Mouse (Mus musculus) activated CD4-positive, CD25-positive, alpha-beta regulatory T cell (primary cell): ENCODE results near the gene Iqcg. TPM values are rescaled to one million over a fixed set of nuclear protein-coding genes. Genes with fewer than 3 reads are reported as not detected.

Source experiments
- polyA plus RNA-seq, 2 experiments: library from polyadenylated mRNA; unstranded; fragments of 100-300 nt; shearing (Covaris generic); gene quantifications; one replicate each; pipeline ENCODE4 v1.2.1; 2017

The Iqcg gene
- polyA plus RNA-seq, result 1 to 10 TPM in 1 of 2 experiments, under 1 TPM in 1; 0.48 to 1.4 TPM

GRCm38 (mm10) chr16:33056095-33056785, at the start of gene Iqcg, which contains the start of gene Rpl35a:
Gene Iqcg, minus strand, starts transcription at chr16:33056218.
Gene Rpl35a, plus strand, starts transcription at chr16:33056453.

GRCm38 (mm10) chr16:33062024-33062681, 6.1 kb upstream of the Iqcg start, which contains the start of gene Lmln:
Gene Lmln, plus strand, starts transcription at chr16:33062521.

Other genes starting within 250 kb of the Iqcg start
- not detected for gene Smbd1, start 245.7 kb downstream of the Iqcg start, polyA plus RNA-seq
- gene Fyttd1, start 178.7 kb downstream of the Iqcg start, polyA plus RNA-seq, result 10 to 100 TPM; 50.1 to 78.3 TPM
- gene Rubcn, start 178.5 kb downstream of the Iqcg start, polyA plus RNA-seq, result 10 to 100 TPM; 11.0 to 11.2 TPM
- gene Lrch3, start 142.1 kb downstream of the Iqcg start, polyA plus RNA-seq, result 10 to 100 TPM; 50.8 to 65.2 TPM
- gene Rpl35a, start 235 bp upstream of the Iqcg start, polyA plus RNA-seq, result 100 to 1,000 TPM; 557 to 919 TPM
- under 1 TPM; 0.15 to 0.39 TPM for gene Lmln, start 6.3 kb upstream of the Iqcg start, polyA plus RNA-seq
- gene Osbpl11, start 128.9 kb upstream of the Iqcg start, polyA plus RNA-seq, result 10 to 100 TPM; 21.5 to 22.3 TPM
- 100 to 1,000 TPM; 147 to 161 TPM for gene Snx4, start 195.2 kb upstream of the Iqcg start, polyA plus RNA-seq